Mouse (Mus musculus) megakaryocyte, embryonic 14.5 days (primary cell): ENCODE results near the gene Srgap3.

Experiments used
- FLI1 ChIP-seq: IDR thresholded peaks from 2 replicates; pipeline ENCODE4 v1.6.1; 2012; ENCODE audit warnings: low read length, inconsistent platforms, mixed read lengths
- GATA1 ChIP-seq: IDR thresholded peaks from 3 replicates; pipeline ENCODE4 v1.6.1; 2012; ENCODE audit warnings: mixed read lengths, low read length, inconsistent platforms, borderline replicate concordance

DNA sequence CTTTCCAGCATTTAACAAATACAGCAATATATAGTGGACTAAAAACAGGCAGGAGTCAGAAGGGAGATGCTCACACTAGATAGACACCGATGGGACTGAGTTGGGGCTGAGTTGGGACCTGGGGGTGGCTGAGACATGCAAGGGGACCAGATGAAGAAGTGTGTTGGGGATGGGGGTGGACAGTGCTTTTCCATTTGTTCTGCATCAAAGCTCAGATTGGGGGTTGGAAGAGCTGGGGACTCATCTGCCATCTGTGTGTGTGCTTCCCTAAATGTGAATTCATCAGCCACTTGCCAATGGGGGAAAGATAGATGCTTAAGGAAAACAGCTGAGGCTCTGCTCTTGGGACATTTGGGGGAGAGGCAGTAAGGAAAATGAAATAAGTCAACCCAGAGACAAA is 227.1 kb downstream of the Srgap3 start:
- no peak for TF ChIP-seq GATA1
- no peak for TF ChIP-seq FLI1
